Mouse (Mus musculus): ENCODE measurements around the gene Olfr205. TPM values are rescaled to one million over a fixed set of nuclear protein-coding genes. Genes with fewer than 3 reads are reported as not detected.
"Not testable (repeated sequence)": the region's sequence is repeated elsewhere in the genome, so short reads cannot be mapped to it uniquely, and the experiment has no call there.

Olfr205 gene
- polyA plus RNA-seq (2012; fragmentation: generic; extraction: Trizol), result not detected
- long read RNA-seq, experiment 1, result 0 reads
- long read RNA-seq, experiment 2, result 0 reads

DNA sequence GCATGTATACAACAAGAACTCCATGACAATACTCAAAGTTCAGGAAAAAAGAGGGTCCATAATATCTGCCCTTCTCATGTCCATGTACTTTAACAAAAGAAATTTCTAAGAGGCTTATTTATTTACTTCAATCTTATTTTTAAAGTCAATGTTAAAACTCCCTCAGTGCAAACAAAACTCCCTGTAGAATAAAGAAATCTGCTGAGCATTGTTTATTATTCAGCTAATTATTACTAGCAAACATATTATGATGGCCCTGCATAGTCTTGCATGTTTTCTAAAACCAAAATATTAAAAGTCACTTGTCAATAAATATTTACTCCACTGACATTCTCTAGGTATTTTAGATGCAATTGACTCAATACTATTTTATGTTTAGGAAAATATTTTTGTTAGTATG is at the start of gene Olfr205:
Olfr205 (minus strand) TSS at position 101 of the 400 bp plus-strand sequence.
- TF ChIP-seq MYOD1 (IDR thresholded peaks at IDR 0.05; ENCODE audit: control insufficient read depth, insufficient read length, low read depth), result no peak
- TF ChIP-seq USF1 (IDR thresholded peaks at IDR 0.05; ENCODE audit: low read depth), result no peak
- TF ChIP-seq MYOG (IDR thresholded peaks at IDR 0.05; ENCODE audit: control insufficient read depth, extremely low read depth, insufficient read length), result no peak
- TF ChIP-seq CEBPB (IDR thresholded peaks at IDR 0.05; ENCODE audit: low read depth), result no peak
- TF ChIP-seq MAX (IDR thresholded peaks at IDR 0.05), result no peak
- no peak for TF ChIP-seq FOSL1 (IDR thresholded peaks at IDR 0.05; ENCODE audit: insufficient read depth, low read length, poor library complexity, severe bottlenecking)
- TF ChIP-seq CTCF (IDR thresholded peaks at IDR 0.05; ENCODE audit: control insufficient read depth, insufficient read depth, insufficient read length), result no peak
- Histone ChIP-seq H3K4me3 (ENCODE audit: insufficient read depth, poor library complexity, severe bottlenecking) (no peak within 1 kb of the TSS), H3ac (ENCODE audit: control insufficient read depth, insufficient read length, low read depth) (no peak within 1 kb of the TSS), H3K79me3 (ENCODE audit: low read depth) (no peaks in the 10 kb centered on the region), H3K36me3 (ENCODE audit: control insufficient read depth, insufficient read depth) (no peaks in the 10 kb centered on the region), H3K79me2 (ENCODE audit: control insufficient read depth, insufficient read depth) (no peaks in the 10 kb centered on the region), H3K27me3 (ENCODE audit: control insufficient read depth, insufficient read depth, insufficient read length) (no peaks in the 10 kb centered on the region)

DNA sequence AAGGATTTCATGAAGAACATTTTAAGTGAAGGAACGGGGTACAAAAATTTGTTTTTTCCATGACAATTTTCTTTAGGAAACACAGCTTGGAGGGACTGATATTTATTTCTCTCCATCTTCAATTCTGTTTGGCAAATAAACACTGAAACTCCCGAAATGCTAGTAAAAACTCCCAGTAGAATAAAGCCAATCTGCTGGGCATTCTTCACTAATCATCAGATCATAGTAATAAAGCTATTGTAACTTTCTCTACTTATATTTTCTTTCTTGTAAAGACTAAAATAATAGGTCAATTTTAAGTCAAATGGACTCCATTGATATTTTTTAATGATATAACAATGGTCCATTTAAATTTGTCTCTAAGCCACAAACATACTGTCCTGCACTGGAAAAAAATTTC is 33.0 kb upstream of the Olfr205 start, which contains the start of gene Olfr209:
Olfr209 (minus strand) TSS at position 101 of the 400 bp plus-strand sequence.
- H3K79me2 ChIP-seq (ENCODE audit: control insufficient read depth, insufficient read depth), result no peaks in the 10 kb centered on the region
- no peak within 1 kb of the TSS for H3ac ChIP-seq (ENCODE audit: control insufficient read depth, insufficient read length, low read depth)
- H3K79me3 ChIP-seq (ENCODE audit: low read depth), result no peaks in the 10 kb centered on the region
- H3K27me3 ChIP-seq (ENCODE audit: control insufficient read depth, insufficient read depth, insufficient read length), result no peaks in the 10 kb centered on the region
- H3K4me3 ChIP-seq (ENCODE audit: insufficient read depth, poor library complexity, severe bottlenecking), result no peak within 1 kb of the TSS
- TF ChIP-seq FOSL1 (IDR thresholded peaks at IDR 0.05; ENCODE audit: insufficient read depth, low read length, poor library complexity, severe bottlenecking) (no peak), MAX (IDR thresholded peaks at IDR 0.05) (no peak), CEBPB (IDR thresholded peaks at IDR 0.05; ENCODE audit: low read depth) (no peak), CTCF (IDR thresholded peaks at IDR 0.05; ENCODE audit: control insufficient read depth, insufficient read depth, insufficient read length) (no peak), USF1 (IDR thresholded peaks at IDR 0.05; ENCODE audit: low read depth) (no peak), MYOD1 (IDR thresholded peaks at IDR 0.05; ENCODE audit: control insufficient read depth, insufficient read length, low read depth) (no peak), MYOG (IDR thresholded peaks at IDR 0.05; ENCODE audit: control insufficient read depth, extremely low read depth, insufficient read length) (no peak)
- no peaks in the 10 kb centered on the region for H3K36me3 ChIP-seq (ENCODE audit: control insufficient read depth, insufficient read depth)

DNA sequence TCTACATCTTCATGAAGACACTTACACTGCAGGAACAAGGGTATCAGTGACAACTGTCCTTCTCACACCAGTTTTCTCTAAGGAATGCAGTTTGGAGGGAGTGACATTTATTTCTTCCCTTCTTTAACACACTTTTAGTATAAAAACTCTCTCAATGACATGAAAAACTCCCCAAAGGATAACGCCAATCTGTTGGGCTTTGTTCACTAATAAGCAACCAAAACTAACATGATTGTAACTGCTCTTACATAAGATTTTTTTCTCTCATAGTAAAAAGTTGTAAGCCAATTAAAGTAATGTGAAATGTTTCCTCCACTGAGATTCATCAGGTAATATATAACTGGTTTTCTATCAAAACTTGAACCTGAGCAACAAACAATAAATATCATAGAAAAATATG is 18.2 kb upstream of the Olfr205 start, which contains the start of gene Olfr206:
Olfr206 (minus strand) TSS at position 101 of the 400 bp plus-strand sequence.
- Histone ChIP-seq H3ac (ENCODE audit: control insufficient read depth, insufficient read length, low read depth) (no peak within 1 kb of the TSS), H3K4me3 (ENCODE audit: insufficient read depth, poor library complexity, severe bottlenecking) (no peak within 1 kb of the TSS), H3K27me3 (ENCODE audit: control insufficient read depth, insufficient read depth, insufficient read length) (no peaks in the 10 kb centered on the region), H3K36me3 (ENCODE audit: control insufficient read depth, insufficient read depth) (no peaks in the 10 kb centered on the region), H3K79me3 (ENCODE audit: low read depth) (no peaks in the 10 kb centered on the region), H3K79me2 (ENCODE audit: control insufficient read depth, insufficient read depth) (no peaks in the 10 kb centered on the region)
- TF ChIP-seq USF1 (IDR thresholded peaks at IDR 0.05; ENCODE audit: low read depth) (no peak), MAX (IDR thresholded peaks at IDR 0.05) (no peak), FOSL1 (IDR thresholded peaks at IDR 0.05; ENCODE audit: insufficient read depth, low read length, poor library complexity, severe bottlenecking) (no peak), MYOD1 (IDR thresholded peaks at IDR 0.05; ENCODE audit: control insufficient read depth, insufficient read length, low read depth) (no peak), CEBPB (IDR thresholded peaks at IDR 0.05; ENCODE audit: low read depth) (no peak), CTCF (IDR thresholded peaks at IDR 0.05; ENCODE audit: control insufficient read depth, insufficient read depth, insufficient read length) (no peak), MYOG (IDR thresholded peaks at IDR 0.05; ENCODE audit: control insufficient read depth, extremely low read depth, insufficient read length) (no peak)

DNA sequence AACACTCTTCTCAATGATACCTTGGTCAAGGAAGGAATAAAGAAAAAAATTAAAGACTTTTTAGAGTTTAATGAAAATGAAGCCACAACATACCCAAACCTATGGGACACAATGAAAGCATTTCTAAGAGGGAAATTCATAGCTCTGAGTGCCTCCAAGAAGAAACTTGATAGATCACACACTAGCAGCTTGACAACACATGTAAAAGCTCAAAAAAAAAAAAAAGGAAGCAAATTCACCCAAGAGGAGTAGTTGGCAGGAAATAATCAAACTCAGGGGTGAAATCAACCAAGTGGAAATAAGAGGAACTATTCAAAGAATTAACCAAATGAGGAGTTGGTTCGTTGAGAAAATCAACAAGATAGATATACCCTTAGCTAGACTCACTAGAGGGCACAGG is 7.7 kb downstream of the Olfr205 start:
- not testable (repeated sequence) for H3ac ChIP-seq (ENCODE audit: control insufficient read depth, insufficient read length, low read depth); H3K79me3 ChIP-seq (ENCODE audit: low read depth); H3K36me3 ChIP-seq (ENCODE audit: control insufficient read depth, insufficient read depth); H3K4me3 ChIP-seq (ENCODE audit: insufficient read depth, poor library complexity, severe bottlenecking); H3K79me2 ChIP-seq (ENCODE audit: control insufficient read depth, insufficient read depth); H3K27me3 ChIP-seq (ENCODE audit: control insufficient read depth, insufficient read depth, insufficient read length)

DNA sequence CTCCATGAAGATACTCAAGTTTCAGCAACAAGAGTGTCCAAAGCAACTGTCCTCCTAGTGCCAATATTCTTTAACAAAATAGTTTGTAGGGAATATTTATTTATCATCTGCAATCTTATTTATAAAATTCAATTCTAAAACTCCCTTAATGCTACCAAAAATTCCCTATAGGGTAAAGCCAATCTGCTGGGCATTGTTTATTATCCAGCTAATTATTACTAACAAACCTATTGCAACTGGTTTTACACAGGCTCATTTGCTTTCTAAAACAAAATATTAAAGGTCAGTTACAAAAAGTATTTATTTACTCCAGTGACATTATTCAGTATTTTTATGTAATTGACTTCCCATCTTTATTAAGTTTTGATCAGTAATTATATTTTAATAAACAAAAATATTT is 12.8 kb downstream of the Olfr205 start, which contains the start of gene Olfr204:
Olfr204 (minus strand) TSS at position 101 of the 400 bp plus-strand sequence.
- no peak within 1 kb of the TSS for H3ac ChIP-seq (ENCODE audit: control insufficient read depth, insufficient read length, low read depth)
- H3K36me3 ChIP-seq (ENCODE audit: control insufficient read depth, insufficient read depth), result no peaks in the 10 kb centered on the region
- no peaks in the 10 kb centered on the region for H3K27me3 ChIP-seq (ENCODE audit: control insufficient read depth, insufficient read depth, insufficient read length)
- TF ChIP-seq MYOD1 (IDR thresholded peaks at IDR 0.05; ENCODE audit: control insufficient read depth, insufficient read length, low read depth) (no peak), FOSL1 (IDR thresholded peaks at IDR 0.05; ENCODE audit: insufficient read depth, low read length, poor library complexity, severe bottlenecking) (no peak), MYOG (IDR thresholded peaks at IDR 0.05; ENCODE audit: control insufficient read depth, extremely low read depth, insufficient read length) (no peak), MAX (IDR thresholded peaks at IDR 0.05) (no peak), USF1 (IDR thresholded peaks at IDR 0.05; ENCODE audit: low read depth) (no peak), CTCF (IDR thresholded peaks at IDR 0.05; ENCODE audit: control insufficient read depth, insufficient read depth, insufficient read length) (no peak), CEBPB (IDR thresholded peaks at IDR 0.05; ENCODE audit: low read depth) (no peak)
- no peaks in the 10 kb centered on the region for H3K79me2 ChIP-seq (ENCODE audit: control insufficient read depth, insufficient read depth)
- no peaks in the 10 kb centered on the region for H3K79me3 ChIP-seq (ENCODE audit: low read depth)
- H3K4me3 ChIP-seq (ENCODE audit: insufficient read depth, poor library complexity, severe bottlenecking), result no peak within 1 kb of the TSS

DNA sequence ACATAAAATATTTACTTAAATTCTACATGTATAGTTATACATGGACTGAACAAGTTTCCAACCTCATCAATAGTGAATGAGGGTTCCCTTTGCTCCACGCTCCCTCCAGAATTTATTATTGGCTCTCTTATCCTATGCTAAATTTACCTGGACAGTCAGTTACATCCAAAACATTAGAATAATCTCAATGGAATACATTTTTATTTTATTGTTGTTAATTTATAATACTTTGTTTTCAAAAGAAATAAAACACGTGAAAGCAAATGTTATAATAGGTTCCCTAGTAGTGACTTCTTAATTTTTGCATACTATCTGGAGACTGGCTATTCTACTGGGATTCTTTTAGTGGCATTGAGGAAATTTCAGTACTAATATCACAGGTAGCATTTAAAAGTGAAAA is 32.4 kb downstream of the Olfr205 start, which contains the start of gene Olfr203:
Olfr203 (plus strand) TSS at position 301 of the 400 bp plus-strand sequence.
- Histone ChIP-seq H3K79me3 (ENCODE audit: low read depth) (no peaks in the 10 kb centered on the region), H3K27me3 (ENCODE audit: control insufficient read depth, insufficient read depth, insufficient read length) (no peaks in the 10 kb centered on the region), H3K36me3 (ENCODE audit: control insufficient read depth, insufficient read depth) (no peaks in the 10 kb centered on the region), H3K79me2 (ENCODE audit: control insufficient read depth, insufficient read depth) (no peaks in the 10 kb centered on the region), H3ac (ENCODE audit: control insufficient read depth, insufficient read length, low read depth) (no peak within 1 kb of the TSS), H3K4me3 (ENCODE audit: insufficient read depth, poor library complexity, severe bottlenecking) (no peak within 1 kb of the TSS)
- TF ChIP-seq CTCF (IDR thresholded peaks at IDR 0.05; ENCODE audit: control insufficient read depth, insufficient read depth, insufficient read length) (no peak), MAX (IDR thresholded peaks at IDR 0.05) (no peak), FOSL1 (IDR thresholded peaks at IDR 0.05; ENCODE audit: insufficient read depth, low read length, poor library complexity, severe bottlenecking) (no peak), MYOG (IDR thresholded peaks at IDR 0.05; ENCODE audit: control insufficient read depth, extremely low read depth, insufficient read length) (no peak), CEBPB (IDR thresholded peaks at IDR 0.05; ENCODE audit: low read depth) (no peak), USF1 (IDR thresholded peaks at IDR 0.05; ENCODE audit: low read depth) (no peak), MYOD1 (IDR thresholded peaks at IDR 0.05; ENCODE audit: control insufficient read depth, insufficient read length, low read depth) (no peak)

DNA sequence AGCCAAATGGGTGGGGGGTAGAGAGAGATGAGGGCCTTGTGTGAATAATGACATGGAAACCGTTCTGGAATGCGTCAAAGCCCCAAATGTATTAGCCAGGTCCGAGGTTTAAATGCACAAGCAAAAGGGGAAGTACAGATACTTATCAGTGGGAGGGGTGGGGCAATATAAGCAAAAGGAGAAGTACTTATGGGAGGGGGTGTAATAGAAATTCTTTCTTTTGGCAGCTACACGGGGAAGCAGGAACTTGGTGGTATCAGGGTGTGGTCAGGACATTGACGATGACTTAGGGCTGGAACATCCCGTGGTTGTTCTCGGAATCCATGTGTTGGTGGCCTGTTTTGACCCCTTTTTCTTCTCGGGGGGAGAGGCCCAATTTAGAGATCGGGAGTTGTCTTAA is 43.4 kb downstream of the Olfr205 start:
- not testable (repeated sequence) for H3K4me3 ChIP-seq (ENCODE audit: insufficient read depth, poor library complexity, severe bottlenecking); H3K36me3 ChIP-seq (ENCODE audit: control insufficient read depth, insufficient read depth); H3K79me3 ChIP-seq (ENCODE audit: low read depth); H3ac ChIP-seq (ENCODE audit: control insufficient read depth, insufficient read length, low read depth); H3K79me2 ChIP-seq (ENCODE audit: control insufficient read depth, insufficient read depth); H3K27me3 ChIP-seq (ENCODE audit: control insufficient read depth, insufficient read depth, insufficient read length)

All from C2C12 (cell line).